Comparison of ENCODE assay signal across 1 mouse cellular context in the genomic region with DNA sequence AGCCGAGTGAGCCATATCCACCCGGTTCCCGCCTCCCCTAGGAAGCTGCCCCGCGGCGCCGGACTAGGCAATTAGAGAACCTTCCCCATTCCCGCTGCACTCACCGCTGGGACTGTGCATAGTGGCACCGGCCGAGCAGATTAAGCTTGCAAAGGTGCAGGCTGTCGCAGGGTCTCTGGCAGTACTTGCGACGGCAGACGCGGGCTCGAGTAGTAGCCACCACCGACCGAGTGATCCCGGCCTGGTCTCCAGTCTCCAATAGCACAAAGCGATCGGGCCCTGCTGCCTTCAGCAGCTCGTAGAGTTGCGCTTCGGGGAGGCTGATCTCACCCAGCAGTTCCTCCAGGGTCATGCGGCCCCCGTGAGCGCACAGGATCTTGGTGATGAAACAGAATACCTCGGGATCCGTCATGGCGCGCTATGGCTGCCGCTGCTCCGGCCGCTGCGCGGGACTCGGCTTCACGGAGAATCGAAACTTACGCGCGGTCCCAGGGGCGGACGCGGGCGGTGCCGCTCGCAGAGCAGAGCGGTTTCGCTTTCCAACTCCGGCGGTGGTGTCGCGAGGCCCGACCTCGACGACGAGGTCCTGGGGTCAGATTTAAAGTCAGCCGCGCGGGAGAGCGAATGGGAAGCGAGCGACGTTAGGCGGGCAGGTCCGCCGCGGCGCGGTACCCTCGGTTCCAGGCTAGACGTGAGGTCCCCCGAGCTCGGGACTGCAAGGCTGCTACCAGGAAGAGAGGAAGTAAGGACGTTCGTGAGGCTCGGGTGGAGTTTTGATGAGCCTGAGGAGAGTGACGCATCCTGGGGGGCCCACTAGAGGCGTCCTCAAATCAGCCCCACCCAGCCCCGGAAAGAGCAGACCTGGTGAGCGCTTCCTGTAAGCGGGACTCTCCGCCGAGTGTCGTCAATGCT.
A peak's percentile ranks its signal among the peaks of the same experiment; 100 is the strongest.
TF ChIP-seq lines count a peak whose summit lies in the region.

A gene (minus strand): TSS at position 793 of the 912 bp plus-strand sequence.

TF ChIP-seq in CH12.LX, 34 proteins besides CTCF, POLR2A, EP300 and RAD21 (continued from another document):
- TF ChIP-seq ZC3H11A (IDR thresholded peaks at IDR 0.05; ENCODE audit: low read depth, low read length) = no peak
- peak; percentile 93 for TF ChIP-seq CHD2 (IDR thresholded peaks at IDR 0.05; ENCODE audit: low read length)
- TF ChIP-seq MYC (IDR thresholded peaks at IDR 0.05; ENCODE audit: low read depth, low read length) = 0 out of 2 replicates have a peak, but pooled peaks have one; percentile 13
- no peak for TF ChIP-seq ZKSCAN1 (IDR thresholded peaks at IDR 0.05; ENCODE audit: borderline replicate concordance, low read depth, low read length)
- no peak for TF ChIP-seq ZNF384 (IDR thresholded peaks at IDR 0.05; ENCODE audit: low read depth, low read length)
- TF ChIP-seq USF1 (IDR thresholded peaks at IDR 0.05; ENCODE audit: low read depth, low read length) = no peak
- peak; percentile 90 for TF ChIP-seq TBP (conservative IDR thresholded peaks at IDR 0.05; ENCODE audit: low read depth, low read length)
- TF ChIP-seq ELF1 (IDR thresholded peaks at IDR 0.05; ENCODE audit: low read depth, low read length) = peak; percentile 84
- peak; percentile 75 for TF ChIP-seq NRF1 (IDR thresholded peaks at IDR 0.05; ENCODE audit: low read depth, low read length)
- TF ChIP-seq ETS1 (conservative IDR thresholded peaks at IDR 0.05; ENCODE audit: low read depth, low read length) = peak; percentile 45; the same call in 1 of the 2 replicates
- no peak for TF ChIP-seq GABPA (IDR thresholded peaks at IDR 0.05; ENCODE audit: insufficient replicate concordance, low read depth, low read length)
- TF ChIP-seq UBTF (IDR thresholded peaks at IDR 0.05; ENCODE audit: low read depth, low read length) = peak; percentile 70
- TF ChIP-seq RCOR1 (conservative IDR thresholded peaks at IDR 0.05; ENCODE audit: low read depth, low read length) = no peak; the same call in 1 of the 2 replicates
- peak; percentile 96 for TF ChIP-seq NELFE (IDR thresholded peaks at IDR 0.05; ENCODE audit: low read depth, low read length)
- no peak for TF ChIP-seq PAX5 (IDR thresholded peaks at IDR 0.05; ENCODE audit: low read length)
- TF ChIP-seq BHLHE40 (IDR thresholded peaks at IDR 0.05; ENCODE audit: low read depth, low read length) = peak; percentile 5; the same call in 1 of the 2 replicates
- TF ChIP-seq SMC3 (IDR thresholded peaks at IDR 0.05; ENCODE audit: low read depth, low read length) = no peak
- peak; percentile 95 for TF ChIP-seq ZMIZ1 (IDR thresholded peaks at IDR 0.05; ENCODE audit: low read depth, low read length)
- peak; percentile 57 for TF ChIP-seq HCFC1 (IDR thresholded peaks at IDR 0.05; ENCODE audit: low read depth, low read length)
- peak; percentile 71 for TF ChIP-seq TCF12 (IDR thresholded peaks at IDR 0.05; ENCODE audit: low read depth, low read length)
- peak; percentile 59; the same call in 1 of the 2 replicates for TF ChIP-seq MXI1 (IDR thresholded peaks at IDR 0.05; ENCODE audit: low read depth, low read length)
- TF ChIP-seq POLR2AphosphoS2 (IDR thresholded peaks at IDR 0.05; ENCODE audit: low read depth, low read length) = peak; percentile 49; the same call in 1 of the 2 replicates
- TF ChIP-seq CHD1 (IDR thresholded peaks at IDR 0.05; ENCODE audit: low read depth, low read length) = no peak
